Mouse (Mus musculus) small intestine, adult 2 months (tissue): Measurements from ENCODE around the gene Il12a.

ENCODE experiments used
- CTCF ChIP-seq: fragments of 200-500 bp; IDR thresholded peaks from 2 replicates; pipeline ENCODE4 v1.5.1; 2012; ENCODE audit warnings: low read depth, mild to moderate bottlenecking, control low read depth, inconsistent platforms, low read length, moderate library complexity, mixed read lengths; ENCODE audit not compliant: insufficient replicate concordance, insufficient read length; ENCODE audit errors: extremely low read depth
- POLR2A ChIP-seq: fragments of 200-500 bp; IDR thresholded peaks from 2 replicates; pipeline ENCODE4 v1.6.1; 2012; ENCODE audit warnings: low read depth, mild to moderate bottlenecking, control low read depth, inconsistent platforms, low read length, moderate library complexity

GRCm38 (mm10) chr3:68696495-68697200 lies 6.2 kb downstream of the Il12a start:
- TF ChIP-seq POLR2A, result no peak
- no peak for TF ChIP-seq CTCF
